Mouse (Mus musculus): ENCODE measurements at regions not wholly inside any gene's neighbourhood (a gene's known extent, or its start where the extent isn't known, plus 50 kb on each side); places are given as distances from the start of the nearest gene placed in this dataset.

DNA sequence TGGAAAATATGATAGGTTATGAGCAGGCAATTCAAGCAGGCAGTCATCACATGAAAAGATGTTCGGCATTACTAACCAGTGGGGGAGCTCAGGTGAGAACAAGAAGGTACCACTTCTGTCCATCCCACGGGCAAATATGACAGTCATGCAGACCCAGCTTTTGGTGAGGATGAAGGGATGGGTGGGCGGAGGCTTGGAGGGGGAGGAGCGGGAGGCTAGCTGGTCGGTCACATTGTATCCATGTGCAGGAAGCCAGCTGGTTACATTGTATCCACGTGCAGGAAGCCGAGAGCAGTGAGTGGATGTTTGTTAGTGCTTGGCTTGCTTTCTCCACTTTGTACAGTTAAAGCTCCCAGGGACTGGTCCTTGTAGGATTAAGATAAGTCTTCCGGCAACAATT, 196.9 kb downstream of the Plpp3 start:
- H3K4me3 ChIP-seq (replicated peaks; ENCODE audit: low read depth, low read length): no peak overlapping the region
- H3K27ac ChIP-seq (replicated peaks; ENCODE audit: low read depth, low read length): no peak overlapping the region
- 80% methylated on average over 8 of the region's 8 CpGs for WGBS
- H3K27me3 ChIP-seq (ENCODE audit: control insufficient read depth, insufficient read depth, low read length): no peaks in the 10 kb centered on the region
- DNase-seq: no peak
- H3K4me2 ChIP-seq (ENCODE audit: low read length): no peak overlapping the region
- no peak for ATAC-seq (ENCODE audit: low FRiP score, low TSS enrichment)
- H3K9ac ChIP-seq (replicated peaks; ENCODE audit: low read length): no peak overlapping the region
- H3K36me3 ChIP-seq (ENCODE audit: control insufficient read depth, insufficient read depth, low read length): no peaks in the 10 kb centered on the region
- H3K4me1 ChIP-seq (ENCODE audit: control insufficient read depth, insufficient read depth, low read length): no peaks in the 10 kb centered on the region
- H3K9me3 ChIP-seq (ENCODE audit: control insufficient read depth, low read length): no peaks in the 10 kb centered on the region

DNA sequence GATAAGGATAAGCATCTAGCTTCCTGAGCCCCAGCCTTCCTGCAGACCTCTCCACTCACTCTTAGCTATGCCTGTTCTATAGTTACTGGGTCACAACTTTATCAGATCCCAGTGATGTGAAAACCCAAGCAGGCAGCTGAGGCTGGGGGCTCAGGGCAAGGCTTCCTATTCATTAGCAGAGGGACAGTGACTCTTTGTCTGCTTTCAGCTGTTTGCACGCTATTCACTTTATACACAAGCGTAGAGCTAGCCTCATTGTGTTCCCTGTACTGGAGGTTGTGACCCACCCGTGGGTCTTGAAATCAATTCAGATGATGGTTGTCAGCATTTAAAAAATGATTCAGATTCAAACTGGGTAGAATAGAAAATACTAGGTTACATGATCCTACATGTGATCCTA, 199.5 kb downstream of the Plpp3 start:
- DNase-seq (no peak), ATAC-seq (ENCODE audit: low FRiP score, low TSS enrichment) (no peak)
- H3K9me3 ChIP-seq (ENCODE audit: control insufficient read depth, low read length): no peaks in the 10 kb centered on the region
- no peak overlapping the region for H3K9ac ChIP-seq (replicated peaks; ENCODE audit: low read length)
- no peaks in the 10 kb centered on the region for H3K36me3 ChIP-seq (ENCODE audit: control insufficient read depth, insufficient read depth, low read length)
- 15% methylated on average over 3 of the region's 3 CpGs for WGBS
- no peak overlapping the region for H3K4me3 ChIP-seq (replicated peaks; ENCODE audit: low read depth, low read length)
- no peaks in the 10 kb centered on the region for H3K4me1 ChIP-seq (ENCODE audit: control insufficient read depth, insufficient read depth, low read length)
- no peaks in the 10 kb centered on the region for H3K27me3 ChIP-seq (ENCODE audit: control insufficient read depth, insufficient read depth, low read length)
- no peak overlapping the region for H3K27ac ChIP-seq (replicated peaks; ENCODE audit: low read depth, low read length)
- H3K4me2 ChIP-seq (ENCODE audit: low read length): no peak overlapping the region

DNA sequence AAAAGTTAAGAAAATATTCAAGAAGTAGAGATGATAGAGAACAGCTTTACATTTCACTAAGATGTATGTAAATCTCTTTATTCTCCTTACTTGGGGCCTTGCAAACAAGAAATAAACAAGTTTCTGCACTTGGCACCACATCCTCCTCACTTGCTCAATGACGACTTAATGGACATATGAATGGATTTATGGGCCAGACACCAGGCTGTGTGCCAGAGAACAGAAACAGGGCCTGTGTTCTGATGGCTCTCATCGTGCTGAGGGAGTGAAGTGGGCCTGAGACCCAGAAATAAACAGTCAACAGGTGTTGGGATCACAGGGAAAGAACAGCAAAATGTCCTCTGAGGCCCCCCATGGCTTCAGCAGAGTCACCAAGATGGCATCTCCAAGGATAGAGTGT, 201.6 kb downstream of the Plpp3 start:
- WGBS: 73% methylated on average over 2 of the region's 2 CpGs
- ATAC-seq (ENCODE audit: low FRiP score, low TSS enrichment) (no peak), DNase-seq (no peak)
- Histone ChIP-seq H3K4me1 (ENCODE audit: control insufficient read depth, insufficient read depth, low read length) (no peaks in the 10 kb centered on the region), H3K9ac (replicated peaks; ENCODE audit: low read length) (no peak overlapping the region), H3K27ac (replicated peaks; ENCODE audit: low read depth, low read length) (no peak overlapping the region), H3K4me3 (replicated peaks; ENCODE audit: low read depth, low read length) (no peak overlapping the region), H3K4me2 (ENCODE audit: low read length) (no peak overlapping the region), H3K9me3 (ENCODE audit: control insufficient read depth, low read length) (no peaks in the 10 kb centered on the region), H3K27me3 (ENCODE audit: control insufficient read depth, insufficient read depth, low read length) (no peaks in the 10 kb centered on the region), H3K36me3 (ENCODE audit: control insufficient read depth, insufficient read depth, low read length) (no peaks in the 10 kb centered on the region)

DNA sequence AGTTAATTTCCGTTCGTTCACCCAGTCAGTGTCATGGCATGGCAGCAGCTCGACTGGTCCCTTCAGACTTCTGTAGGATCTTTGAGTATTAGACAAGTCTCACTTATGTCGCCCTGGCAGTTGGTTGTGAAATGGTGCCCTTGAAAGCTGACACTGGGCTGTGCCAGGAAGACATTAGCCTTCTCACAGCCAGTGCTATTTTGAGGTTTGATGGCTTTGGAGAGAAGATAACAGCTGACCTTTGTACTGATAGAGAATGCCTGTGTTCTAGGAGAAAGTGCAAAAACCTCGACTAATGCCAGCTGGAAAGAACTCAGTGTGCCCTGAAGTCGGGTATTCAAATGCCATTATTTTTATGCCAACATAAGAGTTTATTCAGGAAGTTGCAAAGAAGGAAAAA, 207.3 kb downstream of the Plpp3 start:
- ATAC-seq (ENCODE audit: low FRiP score, low TSS enrichment): no peak
- Histone ChIP-seq H3K9ac (replicated peaks; ENCODE audit: low read length) (no peak overlapping the region), H3K4me3 (replicated peaks; ENCODE audit: low read depth, low read length) (no peak overlapping the region), H3K36me3 (ENCODE audit: control insufficient read depth, insufficient read depth, low read length) (no peaks in the 10 kb centered on the region), H3K27me3 (ENCODE audit: control insufficient read depth, insufficient read depth, low read length) (no peaks in the 10 kb centered on the region), H3K9me3 (ENCODE audit: control insufficient read depth, low read length) (no peaks in the 10 kb centered on the region), H3K4me2 (ENCODE audit: low read length) (no peak overlapping the region), H3K27ac (replicated peaks; ENCODE audit: low read depth, low read length) (no peak overlapping the region), H3K4me1 (ENCODE audit: control insufficient read depth, insufficient read depth, low read length) (no peaks in the 10 kb centered on the region)
- no peak for DNase-seq
- 88% methylated on average over 6 of the region's 6 CpGs for WGBS

DNA sequence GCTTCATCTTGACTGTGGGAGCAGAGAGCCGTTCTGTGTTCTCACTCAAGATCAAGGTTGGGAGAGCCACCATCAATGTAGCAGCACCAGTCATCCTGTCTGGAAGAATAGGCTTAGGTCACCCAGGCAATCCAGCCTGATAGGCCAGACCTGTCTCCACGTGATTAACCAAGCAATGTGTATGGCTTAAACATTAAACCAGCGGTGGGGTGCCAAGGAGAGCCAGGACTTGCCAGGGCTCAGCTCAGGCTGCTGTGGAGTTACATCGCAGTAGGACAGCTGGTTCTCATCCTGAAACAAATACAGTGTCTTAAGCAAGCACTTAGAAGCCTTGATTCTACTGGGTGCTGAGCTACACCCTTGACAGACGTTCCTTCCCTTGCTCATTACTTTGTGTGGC, 207.9 kb downstream of the Plpp3 start:
- H3K9ac ChIP-seq (replicated peaks; ENCODE audit: low read length): no peak overlapping the region
- no peaks in the 10 kb centered on the region for H3K27me3 ChIP-seq (ENCODE audit: control insufficient read depth, insufficient read depth, low read length)
- H3K4me3 ChIP-seq (replicated peaks; ENCODE audit: low read depth, low read length): no peak overlapping the region
- no peaks in the 10 kb centered on the region for H3K9me3 ChIP-seq (ENCODE audit: control insufficient read depth, low read length)
- H3K36me3 ChIP-seq (ENCODE audit: control insufficient read depth, insufficient read depth, low read length): no peaks in the 10 kb centered on the region
- H3K27ac ChIP-seq (replicated peaks; ENCODE audit: low read depth, low read length): no peak overlapping the region
- DNase-seq (no peak), ATAC-seq (ENCODE audit: low FRiP score, low TSS enrichment) (no peak)
- WGBS: 82% methylated on average over 5 of the region's 5 CpGs
- H3K4me2 ChIP-seq (ENCODE audit: low read length): no peak overlapping the region
- H3K4me1 ChIP-seq (ENCODE audit: control insufficient read depth, insufficient read depth, low read length): no peaks in the 10 kb centered on the region

DNA sequence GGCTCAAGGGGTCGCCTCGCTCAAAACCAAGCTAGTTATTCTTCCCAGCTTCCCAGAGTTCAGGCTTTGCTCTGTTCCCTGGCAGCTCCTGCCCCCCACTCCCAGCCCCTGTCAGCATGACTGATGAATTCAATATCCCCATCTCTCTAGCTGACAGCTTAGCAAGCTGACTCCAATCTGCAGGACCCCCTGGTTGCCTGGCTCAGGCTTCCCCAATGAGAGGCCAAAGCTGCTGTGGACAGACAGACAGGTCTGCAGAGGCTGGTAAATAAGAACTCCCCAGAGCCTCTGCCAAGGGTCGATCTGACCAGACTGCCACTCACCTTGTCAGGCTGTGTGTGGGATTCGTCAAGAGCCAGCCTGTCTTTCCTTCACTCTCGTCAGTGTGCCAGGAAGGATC, 219.4 kb downstream of the Plpp3 start:
- no peak overlapping the region for H3K4me3 ChIP-seq (replicated peaks; ENCODE audit: low read depth, low read length)
- no peak overlapping the region for H3K9ac ChIP-seq (replicated peaks; ENCODE audit: low read length)
- H3K27me3 ChIP-seq (ENCODE audit: control insufficient read depth, insufficient read depth, low read length): no peaks in the 10 kb centered on the region
- 59% methylated on average over 5 of the region's 5 CpGs for WGBS
- H3K27ac ChIP-seq (replicated peaks; ENCODE audit: low read depth, low read length): no peak overlapping the region
- no peaks in the 10 kb centered on the region for H3K9me3 ChIP-seq (ENCODE audit: control insufficient read depth, low read length)
- ATAC-seq (ENCODE audit: low FRiP score, low TSS enrichment) (no peak), DNase-seq (no peak)
- H3K4me1 ChIP-seq (ENCODE audit: control insufficient read depth, insufficient read depth, low read length): no peaks in the 10 kb centered on the region
- no peak overlapping the region for H3K4me2 ChIP-seq (ENCODE audit: low read length)
- H3K36me3 ChIP-seq (ENCODE audit: control insufficient read depth, insufficient read depth, low read length): no peaks in the 10 kb centered on the region

DNA sequence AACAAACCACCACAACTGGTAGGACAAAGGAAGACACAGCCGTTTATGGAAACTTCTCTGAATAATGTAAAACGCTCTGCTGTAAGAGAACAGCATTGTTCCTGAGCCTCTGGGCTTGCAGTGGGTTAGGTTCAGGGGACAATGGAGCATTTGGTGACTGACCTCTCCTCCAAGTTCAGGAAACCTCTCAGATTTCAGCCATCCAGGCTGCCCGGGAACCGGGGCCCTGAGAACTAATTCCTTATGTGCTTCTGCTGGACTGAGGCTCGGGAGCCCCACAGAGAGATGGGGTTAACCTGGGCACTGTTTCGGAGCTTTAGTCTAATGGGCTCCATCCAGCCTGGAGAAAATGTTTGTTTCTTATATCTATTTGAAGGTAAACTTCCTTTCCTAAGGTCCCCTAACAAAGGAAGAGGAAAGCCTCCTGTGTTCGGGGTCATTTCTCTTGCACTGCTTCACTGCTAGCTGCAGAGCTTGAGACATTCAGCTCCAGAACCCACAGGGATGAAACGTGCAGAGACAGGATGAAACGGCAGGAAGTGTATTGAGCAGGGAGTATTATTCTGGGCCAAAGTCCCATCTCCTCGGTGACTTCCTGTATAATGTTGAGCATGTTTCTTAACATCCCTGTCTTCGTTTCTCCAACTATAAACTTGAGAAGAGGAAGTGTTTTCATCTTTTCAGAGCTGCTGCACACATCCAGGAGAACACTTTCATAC, 220.5 kb downstream of the Plpp3 start:
- Histone ChIP-seq H3K4me1 (ENCODE audit: control insufficient read depth, insufficient read depth, low read length) (no peaks in the 10 kb centered on the region), H3K9me3 (ENCODE audit: control insufficient read depth, low read length) (no peaks in the 10 kb centered on the region), H3K27ac (replicated peaks; ENCODE audit: low read depth, low read length) (no peak overlapping the region), H3K36me3 (ENCODE audit: control insufficient read depth, insufficient read depth, low read length) (no peaks in the 10 kb centered on the region), H3K4me3 (replicated peaks; ENCODE audit: low read depth, low read length) (no peak overlapping the region), H3K9ac (replicated peaks; ENCODE audit: low read length) (no peak overlapping the region), H3K27me3 (ENCODE audit: control insufficient read depth, insufficient read depth, low read length) (no peaks in the 10 kb centered on the region), H3K4me2 (ENCODE audit: low read length) (no peak overlapping the region)
- DNase-seq (no peak), ATAC-seq (ENCODE audit: low FRiP score, low TSS enrichment) (no peak)
- WGBS: 70% methylated on average over 11 of the region's 11 CpGs

DNA sequence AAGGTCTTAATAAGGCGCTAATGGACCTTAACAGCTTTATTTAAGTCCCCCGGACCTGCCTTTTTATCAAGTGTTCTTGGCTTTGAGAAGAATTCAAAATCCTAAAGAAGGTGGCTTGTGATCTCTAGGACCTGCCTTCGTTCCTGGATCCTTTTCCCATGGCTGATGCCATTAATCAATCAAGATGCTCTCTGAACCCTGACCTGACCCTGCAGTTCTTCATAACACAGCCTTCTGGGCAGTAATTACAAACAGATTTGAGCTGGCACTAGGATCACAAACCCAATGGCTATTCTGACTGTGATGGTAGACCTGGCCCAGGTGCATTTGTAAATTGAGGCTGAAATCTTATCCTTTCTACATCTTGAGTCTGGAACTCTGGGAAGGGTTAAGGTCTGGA, 227.7 kb downstream of the Plpp3 start:
- Histone ChIP-seq H3K36me3 (ENCODE audit: control insufficient read depth, insufficient read depth, low read length) (no peaks in the 10 kb centered on the region), H3K27ac (replicated peaks; ENCODE audit: low read depth, low read length) (no peak overlapping the region), H3K9ac (replicated peaks; ENCODE audit: low read length) (no peak overlapping the region), H3K27me3 (ENCODE audit: control insufficient read depth, insufficient read depth, low read length) (no peaks in the 10 kb centered on the region), H3K9me3 (ENCODE audit: control insufficient read depth, low read length) (no peaks in the 10 kb centered on the region; the same call in 1 of the 2 replicates), H3K4me2 (ENCODE audit: low read length) (no peak overlapping the region), H3K4me1 (ENCODE audit: control insufficient read depth, insufficient read depth, low read length) (no peaks in the 10 kb centered on the region), H3K4me3 (replicated peaks; ENCODE audit: low read depth, low read length) (no peak overlapping the region)
- ATAC-seq (ENCODE audit: low FRiP score, low TSS enrichment) (no peak), DNase-seq (no peak)
- 70% methylated on average over 3 of the region's 3 CpGs for WGBS

DNA sequence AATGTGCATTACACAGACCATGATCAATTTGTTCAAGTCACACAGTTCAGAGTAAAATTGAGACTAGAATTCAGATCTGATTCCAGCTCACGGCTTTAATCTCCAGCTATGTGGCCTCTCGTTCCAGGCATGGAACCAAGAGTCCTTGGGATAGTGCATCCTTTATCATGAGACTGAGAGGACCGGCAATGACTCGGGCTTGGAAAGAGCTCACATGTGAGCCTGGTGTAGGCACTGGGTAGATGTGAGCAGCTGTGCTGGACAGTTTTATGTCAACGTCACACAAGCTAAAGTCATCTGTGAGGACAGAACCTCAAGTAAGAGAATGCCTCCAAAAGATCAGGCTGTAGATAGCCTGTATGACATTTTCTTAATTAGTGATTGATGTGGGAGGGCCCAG, 228.3 kb downstream of the Plpp3 start:
- DNase-seq: no peak
- Histone ChIP-seq H3K9ac (replicated peaks; ENCODE audit: low read length) (no peak overlapping the region), H3K4me3 (replicated peaks; ENCODE audit: low read depth, low read length) (no peak overlapping the region), H3K9me3 (ENCODE audit: control insufficient read depth, low read length) (no peaks in the 10 kb centered on the region; the same call in 1 of the 2 replicates), H3K36me3 (ENCODE audit: control insufficient read depth, insufficient read depth, low read length) (no peaks in the 10 kb centered on the region), H3K4me1 (ENCODE audit: control insufficient read depth, insufficient read depth, low read length) (no peaks in the 10 kb centered on the region), H3K27ac (replicated peaks; ENCODE audit: low read depth, low read length) (no peak overlapping the region), H3K27me3 (ENCODE audit: control insufficient read depth, insufficient read depth, low read length) (no peaks in the 10 kb centered on the region), H3K4me2 (ENCODE audit: low read length) (no peak overlapping the region)
- WGBS: 92% methylated on average over 5 of the region's 5 CpGs
- no peak for ATAC-seq (ENCODE audit: low FRiP score, low TSS enrichment)

Data from midbrain, embryonic 14.5 days (tissue).